Mouse (Mus musculus): Measurements from ENCODE around the gene Nectin4. TPM values are rescaled to one million over a fixed set of nuclear protein-coding genes. Genes with fewer than 3 reads are reported as not detected.

Nectin4 gene
- polyA plus RNA-seq, 1 experiment from 2014 or later: 2.6 TPM

DNA sequence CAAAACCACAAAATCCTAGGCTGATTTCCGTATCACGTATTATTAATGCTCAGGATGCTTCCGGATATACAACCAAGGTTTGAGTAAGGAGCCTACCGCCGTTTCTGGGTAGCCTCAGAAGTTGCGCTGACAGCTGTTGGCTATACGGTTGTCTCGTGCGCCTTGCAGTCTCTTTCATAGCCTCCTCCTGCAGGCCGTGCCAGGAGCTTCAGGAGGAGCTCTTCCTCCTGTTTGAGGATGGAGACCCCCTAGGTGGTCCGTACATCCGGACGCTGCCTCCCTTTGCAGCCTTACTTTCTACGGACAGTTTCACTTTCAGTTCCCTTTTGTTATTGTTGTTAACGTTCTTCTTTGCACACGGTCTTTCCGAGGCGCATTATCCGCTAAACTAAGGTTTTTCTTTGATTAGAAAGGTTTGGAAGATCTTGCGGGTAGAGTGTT is 42.1 kb downstream of the Nectin4 start:
- peak overlapping the region; percentile 65 for H3K27ac ChIP-seq (ENCODE audit: low read depth, low read length)
- H3K4me1 ChIP-seq (ENCODE audit: control insufficient read depth, insufficient read depth, low read length): peaks cover 12% of the 10 kb centered on the region
- H3K27me3 ChIP-seq (ENCODE audit: control insufficient read depth, insufficient read depth, low read length): no peaks in the 10 kb centered on the region
- H3K9ac ChIP-seq (ENCODE audit: low read depth, low read length): peak overlapping the region; percentile 97
- peak; percentile 50 for ATAC-seq (ENCODE audit: low FRiP score, low TSS enrichment)
- peak overlapping the region; percentile 95 for H3K4me3 ChIP-seq (ENCODE audit: low read length)
- under 1% methylated on average over 20 of the region's 20 CpGs for WGBS
- peak overlapping the region; percentile 51 for H3K4me2 ChIP-seq (replicated peaks; ENCODE audit: low read depth, low read length)
- peaks cover 21% of the 10 kb centered on the region for H3K36me3 ChIP-seq (ENCODE audit: control insufficient read depth, insufficient read depth, low read length)
- no peaks in the 10 kb centered on the region for H3K9me3 ChIP-seq (ENCODE audit: control insufficient read depth, low read length)

DNA sequence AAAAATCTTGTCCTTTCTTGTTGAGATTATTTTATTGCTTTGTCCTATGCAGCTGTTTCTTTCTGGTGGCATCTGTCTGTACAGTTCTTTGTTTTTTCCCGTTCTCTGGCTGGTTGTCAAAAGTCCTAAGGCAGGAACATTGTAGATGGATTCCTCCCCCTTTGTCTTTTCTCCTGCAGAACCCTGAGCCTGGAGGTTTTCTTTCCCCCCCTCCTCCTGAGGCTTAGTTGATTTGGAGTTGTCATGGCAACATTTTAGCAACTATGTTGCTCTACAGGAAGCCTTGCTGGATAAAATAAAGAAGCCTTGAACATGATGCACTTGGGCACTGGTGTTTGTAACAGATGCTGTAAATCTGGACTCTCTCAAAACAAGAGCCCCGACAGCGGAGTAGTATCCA is 42.5 kb downstream of the Nectin4 start:
- H3K36me3 ChIP-seq (ENCODE audit: control insufficient read depth, insufficient read depth, low read length): peaks cover 25% of the 10 kb centered on the region
- WGBS: 36% methylated on average over 3 of the region's 3 CpGs
- H3K9ac ChIP-seq (ENCODE audit: low read depth, low read length): peak overlapping the region; percentile 97
- peak overlapping the region; percentile 95 for H3K4me3 ChIP-seq (ENCODE audit: low read length)
- ATAC-seq (ENCODE audit: low FRiP score, low TSS enrichment): no peak
- H3K4me2 ChIP-seq (replicated peaks; ENCODE audit: low read depth, low read length): peak overlapping the region; percentile 51
- H3K4me1 ChIP-seq (ENCODE audit: control insufficient read depth, insufficient read depth, low read length): peaks cover 12% of the 10 kb centered on the region
- no peaks in the 10 kb centered on the region for H3K27me3 ChIP-seq (ENCODE audit: control insufficient read depth, insufficient read depth, low read length)
- peak overlapping the region; percentile 65; the same call in 1 of the 2 replicates for H3K27ac ChIP-seq (ENCODE audit: low read depth, low read length)
- no peaks in the 10 kb centered on the region for H3K9me3 ChIP-seq (ENCODE audit: control insufficient read depth, low read length)

GRCm38 (mm10) chr1:171413608-171414007 is 43.7 kb downstream of the Nectin4 start:
- Histone ChIP-seq H3K9me3 (ENCODE audit: control insufficient read depth, low read length) (no peaks in the 10 kb centered on the region), H3K36me3 (ENCODE audit: control insufficient read depth, insufficient read depth, low read length) (peaks cover 37% of the 10 kb centered on the region), H3K27me3 (ENCODE audit: control insufficient read depth, insufficient read depth, low read length) (no peaks in the 10 kb centered on the region), H3K27ac (ENCODE audit: low read depth, low read length) (no peak overlapping the region), H3K4me2 (replicated peaks; ENCODE audit: low read depth, low read length) (no peak overlapping the region), H3K9ac (ENCODE audit: low read depth, low read length) (no peak overlapping the region), H3K4me1 (ENCODE audit: control insufficient read depth, insufficient read depth, low read length) (peaks cover 12% of the 10 kb centered on the region), H3K4me3 (ENCODE audit: low read length) (no peak overlapping the region)
- no peak for ATAC-seq (ENCODE audit: low FRiP score, low TSS enrichment)
- WGBS: 84% methylated on average over 8 of the region's 8 CpGs

DNA sequence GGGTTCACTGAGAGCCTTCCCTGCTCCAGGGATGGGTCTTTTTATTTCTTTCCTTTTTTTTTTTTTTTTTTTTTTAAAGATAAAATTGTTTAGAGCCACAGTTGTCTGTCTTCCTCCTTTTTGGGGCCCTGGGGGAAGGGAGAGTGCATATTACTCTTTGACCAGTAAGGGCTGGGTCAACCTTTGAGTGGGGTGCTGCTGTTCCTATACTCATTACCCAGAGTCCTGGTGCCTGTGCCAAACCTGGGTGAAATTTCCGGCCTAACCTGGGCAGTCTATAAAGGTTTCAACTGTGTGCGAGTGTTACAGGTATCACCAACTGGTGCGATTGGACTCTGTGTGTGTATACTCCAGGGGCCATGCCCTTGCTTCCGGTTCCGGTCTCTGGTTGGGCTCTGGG is 48.8 kb downstream of the Nectin4 start, which contains the start of gene Tstd1:
TSS of gene Tstd1 (plus strand) at position 213 of the 400 bp plus-strand sequence.
- Histone ChIP-seq H3K9me3 (ENCODE audit: control insufficient read depth, low read length) (no peaks in the 10 kb centered on the region), H3K4me1 (ENCODE audit: control insufficient read depth, insufficient read depth, low read length) (no peaks in the 10 kb centered on the region), H3K4me2 (replicated peaks; ENCODE audit: low read depth, low read length) (no peak within 1 kb of the TSS), H3K27me3 (ENCODE audit: control insufficient read depth, insufficient read depth, low read length) (no peaks in the 10 kb centered on the region), H3K27ac (ENCODE audit: low read depth, low read length) (no peak within 1 kb of the TSS), H3K4me3 (ENCODE audit: low read length) (no peak within 1 kb of the TSS), H3K36me3 (ENCODE audit: control insufficient read depth, insufficient read depth, low read length) (peaks cover 58% of the 10 kb centered on the region), H3K9ac (ENCODE audit: low read depth, low read length) (no peak within 1 kb of the TSS)
- no peak for ATAC-seq (ENCODE audit: low FRiP score, low TSS enrichment)
- 93% methylated on average over 5 of the region's 5 CpGs for WGBS

DNA sequence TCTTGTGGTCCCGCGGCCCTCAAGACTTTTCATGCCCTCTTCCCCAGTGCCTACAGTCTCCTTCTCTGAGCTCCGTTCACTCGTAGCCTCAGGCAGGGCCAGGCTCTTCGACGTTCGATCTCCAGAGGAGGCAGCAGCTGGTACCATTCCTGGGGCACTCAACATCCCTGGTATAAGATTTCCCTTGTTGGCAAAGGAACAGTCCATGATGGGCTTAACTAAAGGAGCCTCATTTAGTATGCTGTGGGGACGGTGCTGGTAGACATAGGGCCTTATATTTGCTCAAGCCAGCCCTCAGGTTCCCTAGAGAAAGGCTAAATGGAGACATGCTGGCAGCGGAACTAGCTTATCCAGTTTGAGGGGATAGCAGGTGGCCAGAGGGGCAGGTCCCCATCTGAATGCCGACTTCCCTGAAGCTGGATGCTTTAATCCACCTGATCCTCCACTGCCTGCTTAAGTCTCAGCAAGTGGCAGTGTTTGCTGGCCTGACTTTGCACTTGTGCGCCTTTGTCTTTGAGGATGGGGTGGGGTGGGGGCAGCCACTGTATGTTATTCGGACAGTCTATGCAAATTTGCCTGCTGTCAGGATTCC is 49.5 kb downstream of the Nectin4 start:
- Histone ChIP-seq H3K27ac (ENCODE audit: low read depth, low read length) (no peak overlapping the region), H3K9me3 (ENCODE audit: control insufficient read depth, low read length) (no peaks in the 10 kb centered on the region), H3K4me1 (ENCODE audit: control insufficient read depth, insufficient read depth, low read length) (no peaks in the 10 kb centered on the region), H3K9ac (ENCODE audit: low read depth, low read length) (no peak overlapping the region), H3K4me3 (ENCODE audit: low read length) (no peak overlapping the region), H3K4me2 (replicated peaks; ENCODE audit: low read depth, low read length) (no peak overlapping the region), H3K36me3 (ENCODE audit: control insufficient read depth, insufficient read depth, low read length) (peaks cover 56% of the 10 kb centered on the region), H3K27me3 (ENCODE audit: control insufficient read depth, insufficient read depth, low read length) (no peaks in the 10 kb centered on the region)
- ATAC-seq (ENCODE audit: low FRiP score, low TSS enrichment): no peak
- 76% methylated on average over 12 of the region's 12 CpGs for WGBS

- Histone ChIP-seq H3K27me3 (ENCODE audit: control insufficient read depth, insufficient read depth, low read length) (no peaks in the 10 kb centered on the region), H3K9me3 (ENCODE audit: control insufficient read depth, low read length) (no peaks in the 10 kb centered on the region), H3K4me1 (ENCODE audit: control insufficient read depth, insufficient read depth, low read length) (no peaks in the 10 kb centered on the region), H3K4me3 (ENCODE audit: low read length) (no peak overlapping the region), H3K27ac (ENCODE audit: low read depth, low read length) (no peak overlapping the region), H3K36me3 (ENCODE audit: control insufficient read depth, insufficient read depth, low read length) (peaks cover 56% of the 10 kb centered on the region), H3K9ac (ENCODE audit: low read depth, low read length) (no peak overlapping the region), H3K4me2 (replicated peaks; ENCODE audit: low read depth, low read length) (no peak overlapping the region)
- ATAC-seq (ENCODE audit: low FRiP score, low TSS enrichment): no peak
- 85% methylated on average over 5 of the region's 5 CpGs for WGBS
Measured at GRCm38 (mm10) chr1:171419905-171420304, 50.0 kb downstream of the Nectin4 start.

DNA sequence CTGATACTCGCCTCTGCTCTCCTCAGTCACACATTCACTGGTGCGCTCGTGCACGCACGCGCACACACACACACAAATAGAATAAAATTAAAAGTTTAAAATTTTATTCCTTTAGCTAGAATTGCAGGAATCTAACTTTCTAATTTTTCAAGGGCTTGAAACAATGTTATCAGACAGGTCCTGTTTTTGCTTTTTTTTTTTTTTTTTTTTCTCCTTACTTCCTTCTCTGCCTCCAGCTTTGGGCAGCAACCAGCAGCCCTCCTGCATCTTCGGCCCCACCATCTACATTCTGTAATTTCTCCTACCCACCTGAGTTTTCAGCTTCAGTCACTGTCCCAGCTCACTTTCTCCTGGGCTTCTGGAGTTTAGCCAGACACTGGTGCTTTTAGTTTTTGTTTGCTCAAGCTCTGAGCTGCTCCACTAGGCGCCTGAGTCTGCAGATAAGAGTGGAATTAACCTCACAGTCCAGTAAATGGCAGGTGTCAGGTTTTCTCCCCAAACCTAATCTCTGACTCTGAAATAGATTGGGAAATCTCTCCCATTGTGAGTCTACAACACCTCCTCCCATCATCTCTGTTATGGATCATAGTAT is 52.7 kb downstream of the Nectin4 start:
- 90% methylated on average over 8 of the region's 8 CpGs for WGBS

DNA sequence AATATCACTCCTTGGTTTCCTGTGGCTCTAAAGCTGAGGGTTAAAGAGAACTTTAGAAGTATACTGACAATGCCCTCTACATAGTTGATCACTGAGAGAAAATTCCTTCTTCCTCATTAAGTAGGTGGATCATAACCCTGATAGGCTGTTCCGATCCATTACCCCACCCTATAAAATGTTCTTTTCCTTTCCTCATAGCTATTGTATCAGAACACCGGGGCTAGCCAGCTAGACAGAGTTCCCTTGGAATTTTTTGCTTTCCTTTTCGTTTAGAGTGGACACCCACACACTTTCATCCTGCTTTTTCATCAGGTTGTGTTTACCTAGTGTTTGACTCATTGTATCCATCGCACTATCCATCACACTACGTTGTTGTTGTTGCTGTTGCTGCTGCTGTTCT is 54.7 kb downstream of the Nectin4 start:
- WGBS: 62% methylated on average over 5 of the region's 5 CpGs
- H3K9me3 ChIP-seq (ENCODE audit: control insufficient read depth, low read length): no peaks in the 10 kb centered on the region
- H3K36me3 ChIP-seq (ENCODE audit: control insufficient read depth, insufficient read depth, low read length): peaks cover 11% of the 10 kb centered on the region
- H3K27ac ChIP-seq (ENCODE audit: low read depth, low read length): no peak overlapping the region
- H3K4me2 ChIP-seq (replicated peaks; ENCODE audit: low read depth, low read length): no peak overlapping the region
- H3K9ac ChIP-seq (ENCODE audit: low read depth, low read length): no peak overlapping the region
- ATAC-seq (ENCODE audit: low FRiP score, low TSS enrichment): no peak
- H3K4me3 ChIP-seq (ENCODE audit: low read length): no peak overlapping the region
- H3K27me3 ChIP-seq (ENCODE audit: control insufficient read depth, insufficient read depth, low read length): no peaks in the 10 kb centered on the region
- H3K4me1 ChIP-seq (ENCODE audit: control insufficient read depth, insufficient read depth, low read length): no peaks in the 10 kb centered on the region

More for the DNA sequence above, 52.7 kb downstream of the Nectin4 start:
- no peak for ATAC-seq (ENCODE audit: low FRiP score, low TSS enrichment)
- Histone ChIP-seq H3K4me2 (replicated peaks; ENCODE audit: low read depth, low read length) (no peak overlapping the region), H3K9ac (ENCODE audit: low read depth, low read length) (no peak overlapping the region), H3K27ac (ENCODE audit: low read depth, low read length) (no peak overlapping the region), H3K27me3 (ENCODE audit: control insufficient read depth, insufficient read depth, low read length) (no peaks in the 10 kb centered on the region), H3K36me3 (ENCODE audit: control insufficient read depth, insufficient read depth, low read length) (peaks cover 31% of the 10 kb centered on the region), H3K4me3 (ENCODE audit: low read length) (no peak overlapping the region), H3K4me1 (ENCODE audit: control insufficient read depth, insufficient read depth, low read length) (no peaks in the 10 kb centered on the region), H3K9me3 (ENCODE audit: control insufficient read depth, low read length) (no peaks in the 10 kb centered on the region)

DNA sequence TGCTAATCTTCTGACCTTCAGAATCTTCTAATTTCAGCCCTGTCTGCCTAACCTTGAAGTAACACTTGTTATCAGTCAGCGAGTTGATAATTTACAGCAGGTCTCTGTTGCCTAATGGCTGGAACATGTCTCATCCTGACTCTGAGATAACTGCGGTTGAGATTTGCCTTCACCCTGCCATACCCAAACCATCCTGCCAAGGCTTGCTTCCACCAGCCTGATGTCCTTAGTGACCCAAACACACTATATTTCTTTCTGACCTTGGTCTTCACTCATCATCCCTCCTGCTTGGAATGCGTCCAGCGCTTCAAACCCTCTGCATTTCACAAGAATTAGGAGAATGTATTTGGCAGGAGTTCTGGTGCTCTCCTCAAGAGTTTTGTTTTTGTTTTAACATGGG is 55.2 kb downstream of the Nectin4 start:
- H3K9ac ChIP-seq (ENCODE audit: low read depth, low read length): no peak overlapping the region
- H3K27ac ChIP-seq (ENCODE audit: low read depth, low read length): no peak overlapping the region
- no peak overlapping the region for H3K4me3 ChIP-seq (ENCODE audit: low read length)
- no peaks in the 10 kb centered on the region for H3K4me1 ChIP-seq (ENCODE audit: control insufficient read depth, insufficient read depth, low read length)
- H3K9me3 ChIP-seq (ENCODE audit: control insufficient read depth, low read length): no peaks in the 10 kb centered on the region
- H3K4me2 ChIP-seq (replicated peaks; ENCODE audit: low read depth, low read length): no peak overlapping the region
- H3K27me3 ChIP-seq (ENCODE audit: control insufficient read depth, insufficient read depth, low read length): no peaks in the 10 kb centered on the region
- WGBS: 68% methylated on average over 4 of the region's 4 CpGs
- H3K36me3 ChIP-seq (ENCODE audit: control insufficient read depth, insufficient read depth, low read length): peaks cover 7% of the 10 kb centered on the region
- no peak for ATAC-seq (ENCODE audit: low FRiP score, low TSS enrichment)

All from kidney, embryonic 14.5 days (tissue).